Comparison of ENCODE assay signal across 25 mouse cellular contexts in the genomic region with DNA sequence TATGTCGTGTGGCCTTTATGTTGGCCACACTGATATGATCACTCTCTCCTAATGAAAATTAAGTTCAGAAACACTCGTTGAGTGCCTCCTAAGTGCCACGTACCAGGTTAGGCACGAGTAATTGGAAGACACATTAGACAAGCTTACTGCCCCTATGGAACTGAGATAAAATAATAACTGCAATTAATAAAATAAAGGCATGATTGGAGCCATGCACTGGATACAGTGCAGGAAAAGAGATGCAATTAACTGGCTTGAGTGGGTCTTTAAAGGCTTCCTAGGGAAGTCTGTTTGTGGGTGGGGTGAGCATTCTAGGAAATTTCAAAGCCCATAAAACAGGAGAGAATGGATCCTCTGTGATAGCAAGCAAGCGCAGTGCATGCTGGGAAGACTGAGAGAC. TPM values are rescaled to one million over a fixed set of nuclear protein-coding genes. Genes with fewer than 3 reads are reported as not detected.
DNase-seq lines count a peak whose midpoint lies in the region; ATAC-seq lines count a peak whose summit lies in the region.
"Had no signal": no experiment of that assay in that cellular context is flagged by ENCODE, and none has a peak within 500 bp of the region (broad histone marks: within the 10 kb centered on the region; RNA-seq: fewer than 3 reads in every experiment).

No protein-coding gene starts in this region.

- ATAC-seq in midbrain, embryonic 13.5 days, result 0 out of 2 replicates have a peak, but pooled peaks have one; percentile 20
- no peak for ATAC-seq in midbrain, embryonic 11.5 days (ENCODE audit: low FRiP score)
- peak; percentile 61 for ATAC-seq in neural tube, embryonic 15.5 days (ENCODE audit: low FRiP score)
- ATAC-seq: forebrain, embryonic 14.5 days had no signal

- no peaks in the 10 kb centered on the region for H3K9me3 ChIP-seq in midbrain, embryonic 13.5 days
- H3K9me3 ChIP-seq in midbrain, embryonic 11.5 days (ENCODE audit: control insufficient read depth, low read length), result no peaks in the 10 kb centered on the region
- no peaks in the 10 kb centered on the region for H3K9me3 ChIP-seq in neural tube, embryonic 15.5 days (replicated peaks)
- H3K9me3 ChIP-seq: embryonic facial prominence, embryonic 13.5 days; embryonic facial prominence, embryonic 15.5 days; forebrain, embryonic 10.5 days; forebrain, embryonic 12.5 days had no signal

- H3K36me3 ChIP-seq in midbrain, embryonic 13.5 days, result no peaks in the 10 kb centered on the region
- H3K36me3 ChIP-seq in midbrain, embryonic 11.5 days (ENCODE audit: control insufficient read depth, insufficient read depth, low read length), result no peaks in the 10 kb centered on the region
- H3K36me3 ChIP-seq in neural tube, embryonic 15.5 days, result no peaks in the 10 kb centered on the region
- H3K36me3 ChIP-seq: embryonic facial prominence, embryonic 13.5 days; embryonic facial prominence, embryonic 15.5 days; forebrain, embryonic 10.5 days; forebrain, embryonic 12.5 days had no signal

- H3K4me3 ChIP-seq in midbrain, embryonic 13.5 days (replicated peaks), result no peak overlapping the region
- no peak overlapping the region for H3K4me3 ChIP-seq in midbrain, embryonic 11.5 days (ENCODE audit: low read depth, low read length)
- no peak overlapping the region for H3K4me3 ChIP-seq in neural tube, embryonic 15.5 days (replicated peaks)
- H3K4me3 ChIP-seq: embryonic facial prominence, embryonic 13.5 days; embryonic facial prominence, embryonic 15.5 days; erythroblast, embryonic 14.5 days; forebrain, embryonic 10.5 days; forebrain, embryonic 12.5 days had no signal

- no peak overlapping the region for H3K27ac ChIP-seq in midbrain, embryonic 13.5 days
- no peak overlapping the region for H3K27ac ChIP-seq in midbrain, embryonic 11.5 days (ENCODE audit: low read depth, low read length)
- H3K27ac ChIP-seq in neural tube, embryonic 15.5 days (replicated peaks), result no peak overlapping the region
- H3K27ac ChIP-seq: embryonic facial prominence, embryonic 13.5 days; embryonic facial prominence, embryonic 15.5 days; forebrain, embryonic 10.5 days; forebrain, embryonic 12.5 days had no signal

- H3K9ac ChIP-seq in midbrain, embryonic 13.5 days (replicated peaks), result no peak overlapping the region
- H3K9ac ChIP-seq in midbrain, embryonic 11.5 days (ENCODE audit: low read length), result no peak overlapping the region
- no peak overlapping the region for H3K9ac ChIP-seq in neural tube, embryonic 15.5 days (replicated peaks)
- H3K9ac ChIP-seq: embryonic facial prominence, embryonic 13.5 days; embryonic facial prominence, embryonic 15.5 days; forebrain, embryonic 12.5 days had no signal

- no peak overlapping the region for H3K4me2 ChIP-seq in midbrain, embryonic 13.5 days (replicated peaks)
- H3K4me2 ChIP-seq in midbrain, embryonic 11.5 days, result no peak overlapping the region
- H3K4me2 ChIP-seq in neural tube, embryonic 15.5 days, result no peak overlapping the region
- H3K4me2 ChIP-seq: embryonic facial prominence, embryonic 13.5 days; embryonic facial prominence, embryonic 15.5 days; forebrain, embryonic 12.5 days had no signal

- 86% methylated on average over 5 of the region's 5 CpGs for WGBS in midbrain, embryonic 13.5 days
- 93% methylated on average over 5 of the region's 5 CpGs for WGBS in midbrain, embryonic 11.5 days
- 71% methylated on average over 5 of the region's 5 CpGs for WGBS in neural tube, embryonic 15.5 days

- no peak for DNase-seq in midbrain, embryonic 11.5 days (ENCODE audit: low spot score, missing footprints)
- peak; percentile 13 for DNase-seq in retina, postnatal 1 day
- DNase-seq in retina, embryonic 14.5 days (ENCODE audit: low spot score), result no peak
- no peak for DNase-seq in layer of hippocampus, adult 18-20 months (ENCODE audit: low spot score in 2 of 2)
- DNase-seq: adrenal gland, adult 2 months; adrenal gland, postnatal 10 days; adrenal gland, postnatal 25 days; cerebellum, adult 11 months; cerebellum, adult 18-20 months; cerebellum, adult 8-10 months; cerebellum, adult 9-11 months; cerebellum, postnatal 14 days; cerebellum, postnatal 36 days; embryo, embryonic 11 days had no signal

- H3K4me1 ChIP-seq in midbrain, embryonic 13.5 days (replicated peaks), result no peaks in the 10 kb centered on the region
- H3K4me1 ChIP-seq in midbrain, embryonic 11.5 days (ENCODE audit: control insufficient read depth, insufficient read depth, low read length), result no peaks in the 10 kb centered on the region
- H3K4me1 ChIP-seq in neural tube, embryonic 15.5 days, result no peaks in the 10 kb centered on the region
- H3K4me1 ChIP-seq: embryonic facial prominence, embryonic 13.5 days; embryonic facial prominence, embryonic 15.5 days; forebrain, embryonic 10.5 days; forebrain, embryonic 12.5 days had no signal

- H3K27me3 ChIP-seq in midbrain, embryonic 13.5 days, result no peaks in the 10 kb centered on the region
- no peaks in the 10 kb centered on the region for H3K27me3 ChIP-seq in midbrain, embryonic 11.5 days (ENCODE audit: control insufficient read depth, insufficient read depth, low read length)
- no peaks in the 10 kb centered on the region for H3K27me3 ChIP-seq in neural tube, embryonic 15.5 days (replicated peaks)
- H3K27me3 ChIP-seq: embryonic facial prominence, embryonic 13.5 days; embryonic facial prominence, embryonic 15.5 days; forebrain, embryonic 12.5 days had no signal

RNA-seq across cellular contexts. Expression of a gene that starts 10.0 kb away (rescaled TPM):
- 4.1 and 4.9 TPM in 2 replicates for polyA plus RNA-seq in midbrain, embryonic 13.5 days (2015; fragmentation: Nextera tagmentation; extraction: Ambion mirVana)
- 3.9 and 5.6 TPM in 2 replicates for polyA plus RNA-seq in midbrain, embryonic 11.5 days (2014; fragmentation: Nextera tagmentation; extraction: Ambion mirVana)
- 10.9 and 11.8 TPM in 2 replicates for polyA plus RNA-seq in neural tube, embryonic 15.5 days (2015; fragmentation: Nextera tagmentation; extraction: Ambion mirVana)
- 1 to 10 TPM; 4.3 to 6.1 TPM for total RNA-seq in layer of hippocampus, adult 18-20 months (2021)
- total RNA-seq: common myeloid progenitor, adult 5-6 weeks; MEL had no signal
- polyA plus RNA-seq: C2C12; erythroblast, embryonic 14.5 days had no signal
